Comparison of ENCODE assay signal across 16 mouse cellular contexts in genomic region chr15:98604041-98604575, GRCm38 (mm10). TPM values are rescaled to one million over a fixed set of nuclear protein-coding genes. Genes with fewer than 3 reads are reported as not detected.
DNase-seq lines count a peak whose midpoint lies in the region; ATAC-seq lines count a peak whose summit lies in the region.
"Had no signal": no experiment of that assay in that cellular context is flagged by ENCODE, and none has a peak within 500 bp of the region (broad histone marks: within the 10 kb centered on the region; RNA-seq: fewer than 3 reads in every experiment).

No protein-coding gene starts in this region.

- no peaks in the 10 kb centered on the region for H3K9me3 ChIP-seq in kidney, embryonic 14.5 days (ENCODE audit: control insufficient read depth, low read length)
- no peaks in the 10 kb centered on the region for H3K9me3 ChIP-seq in kidney, embryonic 16.5 days (ENCODE audit: low read length)
- H3K9me3 ChIP-seq in stomach, embryonic 16.5 days (replicated peaks; ENCODE audit: control insufficient read depth, low read length): no peaks in the 10 kb centered on the region
- H3K9me3 ChIP-seq: G1E; limb, embryonic 15.5 days had no signal

- no peak overlapping the region for H3K4me3 ChIP-seq in kidney, embryonic 14.5 days (ENCODE audit: low read length)
- no peak overlapping the region for H3K4me3 ChIP-seq in kidney, embryonic 16.5 days (ENCODE audit: low read length)
- H3K4me3 ChIP-seq in stomach, embryonic 16.5 days (replicated peaks; ENCODE audit: low read length): no peak overlapping the region
- H3K4me3 ChIP-seq: limb, embryonic 15.5 days had no signal

- ATAC-seq in kidney, embryonic 14.5 days (ENCODE audit: low FRiP score, low TSS enrichment): no peak
- ATAC-seq in kidney, embryonic 16.5 days (ENCODE audit: low FRiP score, low TSS enrichment): no peak
- ATAC-seq in stomach, embryonic 16.5 days (ENCODE audit: insufficient read depth, low FRiP score): no peak
- ATAC-seq: activated CD4-positive, CD25-positive, alpha-beta regulatory T cell, adult 4 months; hindbrain, embryonic 16.5 days had no signal

- peak; percentile 6 for DNase-seq in adrenal gland, postnatal 14 days
- no peak for DNase-seq in adrenal gland, adult 8-10 months
- peak; percentile 48 for DNase-seq in kidney, adult 18-20 months
- DNase-seq in frontal cortex, adult 2 months (ENCODE audit: extremely low spot score in 1 of 2, low spot score in 1 of 2): no peak
- DNase-seq in left cerebral cortex, adult 18-20 months (ENCODE audit: low spot score in 2 of 2): no peak

- 89% methylated on average over 24 of the region's 24 CpGs for WGBS in kidney, embryonic 14.5 days
- 82% methylated on average over 24 of the region's 24 CpGs for WGBS in kidney, embryonic 16.5 days
- 88% methylated on average over 24 of the region's 24 CpGs for WGBS in stomach, embryonic 16.5 days

- no peak overlapping the region for H3K9ac ChIP-seq in kidney, embryonic 14.5 days (ENCODE audit: low read depth, low read length)
- 0 out of 2 replicates have a peak overlapping the region, but pooled peaks have one; percentile 65 for H3K9ac ChIP-seq in kidney, embryonic 16.5 days (replicated peaks; ENCODE audit: low read length)
- no peak overlapping the region for H3K9ac ChIP-seq in stomach, embryonic 16.5 days (ENCODE audit: low read length)
- H3K9ac ChIP-seq: limb, embryonic 15.5 days had no signal

- H3K36me3 ChIP-seq in kidney, embryonic 14.5 days (ENCODE audit: control insufficient read depth, insufficient read depth, low read length): peaks cover 37% of the 10 kb centered on the region
- H3K36me3 ChIP-seq in kidney, embryonic 16.5 days (ENCODE audit: insufficient read depth, low read length): peaks cover 26% of the 10 kb centered on the region
- H3K36me3 ChIP-seq in stomach, embryonic 16.5 days (ENCODE audit: control insufficient read depth, insufficient read depth, low read length): peaks cover 15% of the 10 kb centered on the region
- H3K36me3 ChIP-seq: G1E had no signal

- H3K4me2 ChIP-seq in kidney, embryonic 14.5 days (replicated peaks; ENCODE audit: low read depth, low read length): no peak overlapping the region
- H3K4me2 ChIP-seq in kidney, embryonic 16.5 days (replicated peaks; ENCODE audit: low read depth, low read length): peak overlapping the region; percentile 64; the same call in 1 of the 2 replicates
- 0 out of 2 replicates have a peak overlapping the region, but pooled peaks have one; percentile 54 for H3K4me2 ChIP-seq in stomach, embryonic 16.5 days (ENCODE audit: low read depth, low read length)
- H3K4me2 ChIP-seq: midbrain, embryonic 11.5 days had no signal

- peaks cover 54% of the 10 kb centered on the region for H3K4me1 ChIP-seq in kidney, embryonic 14.5 days (ENCODE audit: control insufficient read depth, insufficient read depth, low read length)
- H3K4me1 ChIP-seq in kidney, embryonic 16.5 days (ENCODE audit: insufficient read depth, low read length): peaks cover 79% of the 10 kb centered on the region
- peaks cover 53% of the 10 kb centered on the region for H3K4me1 ChIP-seq in stomach, embryonic 16.5 days (ENCODE audit: control insufficient read depth, insufficient read depth, low read length)

- no peaks in the 10 kb centered on the region for H3K27me3 ChIP-seq in kidney, embryonic 14.5 days (ENCODE audit: control insufficient read depth, insufficient read depth, low read length)
- H3K27me3 ChIP-seq in kidney, embryonic 16.5 days (ENCODE audit: insufficient read depth, low read length): no peaks in the 10 kb centered on the region
- H3K27me3 ChIP-seq in stomach, embryonic 16.5 days (ENCODE audit: control insufficient read depth, insufficient read depth, low read length): no peaks in the 10 kb centered on the region
- H3K27me3 ChIP-seq: limb, embryonic 15.5 days had no signal

- H3K27ac ChIP-seq in kidney, embryonic 14.5 days (ENCODE audit: low read depth, low read length): no peak overlapping the region
- H3K27ac ChIP-seq in kidney, embryonic 16.5 days (ENCODE audit: low read length): peak overlapping the region; percentile 91; the same call in 1 of the 2 replicates
- no peak overlapping the region for H3K27ac ChIP-seq in stomach, embryonic 16.5 days (ENCODE audit: low read length)

RNA-seq across cellular contexts. Expression of gene Adcy6, which starts 5.8 kb away (rescaled TPM):
- 73.8 and 86.1 TPM in 2 replicates for total RNA-seq in adrenal gland, postnatal 14 days (2021)
- 10 to 100 TPM; 35.2 to 66.9 (median 56.7) TPM for total RNA-seq in adrenal gland, adult 8-10 months (2022)
- 26.2 and 31.5 TPM in 2 replicates for polyA plus RNA-seq in kidney, embryonic 14.5 days (2014; fragmentation: Nextera tagmentation; extraction: Ambion mirVana)
- 24.4 and 26.0 TPM in 2 replicates for polyA plus RNA-seq in kidney, embryonic 16.5 days (2015; fragmentation: Nextera tagmentation; extraction: Ambion mirVana)
- 15.2 and 17.8 TPM in 2 replicates for polyA plus RNA-seq in stomach, embryonic 16.5 days (2015; fragmentation: Nextera tagmentation; extraction: Ambion mirVana)
- polyA plus RNA-seq in frontal cortex, adult 2 months (2012; rRNA removed): 40.3 and 45.6 TPM in 2 replicates
- total RNA-seq in left cerebral cortex, adult 18-20 months (2021): 10 to 100 TPM; 45.8 to 49.7 TPM
- polyA plus RNA-seq: G1E had no signal

RNA-seq across cellular contexts. Expression of gene Cacnb3, which starts 26.5 kb away (rescaled TPM):
- total RNA-seq in adrenal gland, postnatal 14 days (2021): 12.0 and 18.2 TPM in 2 replicates
- total RNA-seq in adrenal gland, adult 8-10 months (2022): 10 to 100 TPM; 13.4 to 19.6 (median 15.7) TPM
- 21.5 and 26.5 TPM in 2 replicates for polyA plus RNA-seq in kidney, embryonic 14.5 days (2014; fragmentation: Nextera tagmentation; extraction: Ambion mirVana)
- polyA plus RNA-seq in kidney, embryonic 16.5 days (2015; fragmentation: Nextera tagmentation; extraction: Ambion mirVana): 34.4 and 34.9 TPM in 2 replicates
- polyA plus RNA-seq in stomach, embryonic 16.5 days (2015; fragmentation: Nextera tagmentation; extraction: Ambion mirVana): 27.3 and 28.2 TPM in 2 replicates
- 377 and 417 TPM in 2 replicates for polyA plus RNA-seq in frontal cortex, adult 2 months (2012; rRNA removed)
- 100 to 1,000 TPM; 267 to 278 TPM for total RNA-seq in left cerebral cortex, adult 18-20 months (2021)

RNA-seq across cellular contexts. Expression of gene 4930415O20Rik, which starts 33.3 kb away (rescaled TPM):
- 1.1 TPM in 1 of 2 replicates, not detected in the other for total RNA-seq in adrenal gland, postnatal 14 days (2021)
- not detected for total RNA-seq in adrenal gland, adult 8-10 months (2022)
- 0.57 TPM in 1 of 2 replicates, not detected in the other for polyA plus RNA-seq in kidney, embryonic 14.5 days (2014; fragmentation: Nextera tagmentation; extraction: Ambion mirVana)
- polyA plus RNA-seq in kidney, embryonic 16.5 days (2015; fragmentation: Nextera tagmentation; extraction: Ambion mirVana): 0.41 and 0.69 TPM in 2 replicates
- polyA plus RNA-seq in stomach, embryonic 16.5 days (2015; fragmentation: Nextera tagmentation; extraction: Ambion mirVana): 0.44 and 0.45 TPM in 2 replicates
- polyA plus RNA-seq in frontal cortex, adult 2 months (2012; rRNA removed): 0.34 TPM in 1 of 2 replicates, not detected in the other
- total RNA-seq in left cerebral cortex, adult 18-20 months (2021): not detected
- total RNA-seq: G1E; layer of hippocampus, postnatal 14 days had no signal
- polyA plus RNA-seq: activated CD4-positive, CD25-positive, alpha-beta regulatory T cell, adult 4 months; G1E; limb, embryonic 15.5 days; neural tube, embryonic 11.5 days; urinary bladder, adult 2 months had no signal

RNA-seq across cellular contexts. Expression of gene Ccnt1, which starts 33.4 kb away (rescaled TPM):
- 57.0 and 57.3 TPM in 2 replicates for total RNA-seq in adrenal gland, postnatal 14 days (2021)
- total RNA-seq in adrenal gland, adult 8-10 months (2022): 10 to 100 TPM; 45.2 to 56.6 (median 46.5) TPM
- 55.4 and 72.9 TPM in 2 replicates for polyA plus RNA-seq in kidney, embryonic 14.5 days (2014; fragmentation: Nextera tagmentation; extraction: Ambion mirVana)
- polyA plus RNA-seq in kidney, embryonic 16.5 days (2015; fragmentation: Nextera tagmentation; extraction: Ambion mirVana): 64.4 and 76.4 TPM in 2 replicates
- 44.9 and 52.4 TPM in 2 replicates for polyA plus RNA-seq in stomach, embryonic 16.5 days (2015; fragmentation: Nextera tagmentation; extraction: Ambion mirVana)
- polyA plus RNA-seq in frontal cortex, adult 2 months (2012; rRNA removed): 18.8 and 21.1 TPM in 2 replicates
- 10 to 100 TPM; 40.4 to 46.0 TPM for total RNA-seq in left cerebral cortex, adult 18-20 months (2021)

RNA-seq across cellular contexts. Expression of gene Ddx23, which starts 58.6 kb away (rescaled TPM):
- 85.2 and 87.5 TPM in 2 replicates for total RNA-seq in adrenal gland, postnatal 14 days (2021)
- total RNA-seq in adrenal gland, adult 8-10 months (2022): 100 to 1,000 TPM in 1 of 4 experiments, 10 to 100 TPM in 3; 68.9 to 100 (median 85.6) TPM
- 27.3 and 32.2 TPM in 2 replicates for polyA plus RNA-seq in kidney, embryonic 14.5 days (2014; fragmentation: Nextera tagmentation; extraction: Ambion mirVana)
- polyA plus RNA-seq in kidney, embryonic 16.5 days (2015; fragmentation: Nextera tagmentation; extraction: Ambion mirVana): 19.0 and 27.1 TPM in 2 replicates
- polyA plus RNA-seq in stomach, embryonic 16.5 days (2015; fragmentation: Nextera tagmentation; extraction: Ambion mirVana): 17.0 and 18.6 TPM in 2 replicates
- 56.2 and 63.3 TPM in 2 replicates for polyA plus RNA-seq in frontal cortex, adult 2 months (2012; rRNA removed)
- 10 to 100 TPM; 86.9 to 90.6 TPM for total RNA-seq in left cerebral cortex, adult 18-20 months (2021)

Comparison
In these comparisons a context has a peak if more than half of its experiments do, and no peak if none do; other contexts are left out.
1. DNase-seq: peak in adrenal gland, postnatal 14 days (single experiment) and kidney, adult 18-20 months (single experiment); none in adrenal gland, adult 8-10 months (single experiment), frontal cortex, adult 2 months (0 of 2) and left cerebral cortex, adult 18-20 months (0 of 2).
2. RNA of gene Cacnb3, which starts 26.5 kb away (polyA plus RNA-seq): 377 to 417 TPM in frontal cortex, adult 2 months; 34.4 to 34.9 TPM in kidney, embryonic 16.5 days, 27.3 to 28.2 TPM in stomach, embryonic 16.5 days and 21.5 to 26.5 TPM in kidney, embryonic 14.5 days; every median in the first group is over 10 times any median in the second.